Mouse (Mus musculus): Measurements from ENCODE around the gene Batf.

GRCm38 (mm10) chr12:85753223-85753622 is 66.8 kb downstream of the Batf start:
- TF ChIP-seq CTCF (IDR thresholded peaks at IDR 0.05; ENCODE audit: low read depth, low read length) (no peak), GATA1 (IDR thresholded peaks at IDR 0.05; ENCODE audit: borderline replicate concordance, low read length) (no peak)

Data from G1E (cell line).